Mouse (Mus musculus) embryonic facial prominence, embryonic 12.5 days (tissue): ENCODE results near the gene Apol7a. TPM values are rescaled to one million over a fixed set of nuclear protein-coding genes. Genes with fewer than 3 reads are reported as not detected.

Experiments
- ATAC-seq: fragments of 200-750 bp; cut with Nextera tagmentation; 2 replicates; pipeline ENCODE4 v1.8.0; 2017; ENCODE audit not compliant: insufficient number of reproducible peaks, insufficient read depth, low FRiP score, low TSS enrichment
- H3K27ac ChIP-seq: fragments of 300-500 bp; sonication (generic); 2 replicates; pipeline ENCODE4 v1.5.1; 2016; ENCODE audit warnings: mild to moderate bottlenecking
- H3K27me3 ChIP-seq: fragments of 300-500 bp; sonication (generic); 2 replicates; pipeline ENCODE4 v1.6.1; 2016; ENCODE audit warnings: mild to moderate bottlenecking, moderate library complexity
- H3K36me3 ChIP-seq: fragments of 300-500 bp; sonication (generic); 2 replicates; pipeline ENCODE4 v1.6.1; 2016; ENCODE audit warnings: mild to moderate bottlenecking
- H3K4me1 ChIP-seq: fragments of 300-500 bp; sonication (generic); 2 replicates; pipeline ENCODE4 v1.6.1; 2016
- H3K4me2 ChIP-seq: fragments of 300-500 bp; sonication (generic); replicated peaks from 2 replicates; pipeline ENCODE4 v1.6.1; 2016; ENCODE audit warnings: mild to moderate bottlenecking, moderate library complexity
- H3K4me3 ChIP-seq: fragments of 300-500 bp; sonication (generic); 2 replicates; pipeline ENCODE4 v1.5.1; 2016; ENCODE audit warnings: mild to moderate bottlenecking
- H3K9ac ChIP-seq: fragments of 300-500 bp; sonication (generic); 2 replicates; pipeline ENCODE4 v1.6.1; 2016; ENCODE audit warnings: mild to moderate bottlenecking, moderate library complexity
- H3K9me3 ChIP-seq: fragments of 300-500 bp; sonication (generic); 2 replicates; pipeline ENCODE4 v1.6.1; 2016; ENCODE audit warnings: mild to moderate bottlenecking, moderate library complexity
- WGBS: fragments of 180-500 bp; shearing (Covaris S2); methylation state at CpG from one replicate; pipeline ENCODE4 v1.1.7; 2016; 5-methylcytosine and 5-hydroxymethylcytosine counted together
- polyA plus RNA-seq: library from polyadenylated mRNA; unstranded; fragments of >200 nt; fragmentation: Nextera tagmentation; extraction: Ambion mirVana; gene quantifications from 2 replicates; pipeline ENCODE4 v1.2.1, GENCODE M21; 2016

The Apol7a gene
- polyA plus RNA-seq, 1 experiment from 2014 or later, result not detected

DNA sequence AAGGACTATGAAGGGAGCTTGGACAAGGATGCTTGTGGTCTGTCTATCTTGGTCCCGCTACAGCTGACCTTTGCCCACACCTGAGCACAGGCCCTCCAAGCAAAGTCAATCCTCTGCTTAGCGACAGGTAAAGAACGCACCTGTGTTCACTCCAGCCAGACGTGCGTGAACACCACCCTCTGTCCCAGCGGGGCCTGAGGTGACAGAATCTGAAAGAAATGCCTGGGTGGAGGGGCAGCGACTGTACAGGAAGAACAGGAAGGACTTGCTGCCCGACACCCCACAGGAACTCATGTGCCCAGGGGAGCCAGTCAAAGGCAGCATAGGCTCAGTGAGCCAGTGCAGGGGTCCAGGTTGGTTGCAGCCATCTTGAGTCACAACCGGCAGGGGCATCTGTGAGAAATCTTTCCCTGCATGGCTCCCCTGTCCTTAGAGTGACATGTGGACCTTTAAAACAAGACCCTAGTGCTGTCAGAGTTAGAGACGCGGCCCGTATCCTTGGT lies 30.0 kb downstream of the Apol7a start:
- H3K36me3 ChIP-seq, result no peaks in the 10 kb centered on the region
- no peaks in the 10 kb centered on the region for H3K9me3 ChIP-seq
- no peak overlapping the region for H3K9ac ChIP-seq
- whole genome bisulfite sequencing, result 78% methylated on average over 12 of the region's 12 CpGs
- peaks cover 34% of the 10 kb centered on the region for H3K4me1 ChIP-seq
- H3K27ac ChIP-seq, result 0 out of 2 replicates have a peak overlapping the region, but pooled peaks have one; percentile 99
- no peaks in the 10 kb centered on the region for H3K27me3 ChIP-seq
- 0 out of 2 replicates have a peak overlapping the region, but pooled peaks have one; percentile 40 for H3K4me2 ChIP-seq
- no peak overlapping the region for H3K4me3 ChIP-seq
- ATAC-seq, result no peak

DNA sequence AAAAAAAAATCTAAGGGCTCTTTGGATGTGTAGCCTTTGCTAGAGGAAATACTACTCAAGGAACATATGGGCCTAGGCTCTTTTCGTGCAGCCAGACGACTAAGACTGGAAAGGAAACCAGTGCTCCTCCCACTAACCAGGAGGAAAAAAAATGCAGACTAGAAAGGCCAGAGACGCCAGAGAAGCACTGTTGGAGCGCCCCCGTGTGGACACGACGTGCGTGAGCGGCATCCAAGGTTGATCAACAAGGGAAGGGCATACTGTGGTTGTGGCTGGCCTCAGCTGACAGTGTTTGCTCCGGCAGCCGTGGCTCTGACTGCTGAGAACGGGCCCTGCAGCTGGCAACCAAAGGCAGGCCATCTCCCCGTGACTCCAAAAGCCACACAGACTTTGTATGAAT lies 30.8 kb downstream of the Apol7a start:
- Histone ChIP-seq H3K9me3 (no peaks in the 10 kb centered on the region), H3K4me2 (peak overlapping the region; percentile 40), H3K27ac (peak overlapping the region; percentile 99), H3K4me3 (0 out of 2 replicates have a peak overlapping the region, but pooled peaks have one; percentile 14), H3K4me1 (peaks cover 41% of the 10 kb centered on the region), H3K9ac (peak overlapping the region; percentile 38; the same call in 1 of the 2 replicates), H3K27me3 (no peaks in the 10 kb centered on the region), H3K36me3 (no peaks in the 10 kb centered on the region)
- no peak for ATAC-seq
- WGBS, result under 1% methylated on average over 13 of the region's 13 CpGs

DNA sequence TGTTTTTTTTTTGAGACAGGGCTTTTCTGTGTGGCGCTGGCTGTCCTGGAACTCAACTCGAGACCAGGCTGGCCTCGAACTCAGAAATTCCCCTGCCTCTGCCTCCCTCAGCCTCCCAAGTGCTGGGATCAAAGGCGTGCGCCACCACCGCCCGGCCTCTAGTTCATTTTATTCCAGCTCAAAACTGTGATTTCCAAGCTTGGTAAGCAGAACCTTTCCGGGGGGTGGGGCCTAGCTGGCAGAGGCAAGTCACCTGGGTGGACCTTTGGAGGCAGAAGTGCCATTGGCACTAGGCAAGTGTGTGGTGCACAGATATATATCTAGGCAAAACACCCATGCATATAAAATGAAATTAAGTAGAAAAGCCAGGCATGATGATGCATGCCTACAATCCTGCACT lies 31.4 kb downstream of the Apol7a start:
- Histone ChIP-seq H3K4me2 (no peak overlapping the region; the same call in 1 of the 2 replicates), H3K27ac (peak overlapping the region; percentile 99), H3K4me1 (peaks cover 47% of the 10 kb centered on the region), H3K27me3 (no peaks in the 10 kb centered on the region), H3K9me3 (no peaks in the 10 kb centered on the region), H3K36me3 (no peaks in the 10 kb centered on the region), H3K9ac (no peak overlapping the region), H3K4me3 (no peak overlapping the region)
- 35% methylated on average over 8 of the region's 8 CpGs for WGBS
- ATAC-seq, result no peak

DNA sequence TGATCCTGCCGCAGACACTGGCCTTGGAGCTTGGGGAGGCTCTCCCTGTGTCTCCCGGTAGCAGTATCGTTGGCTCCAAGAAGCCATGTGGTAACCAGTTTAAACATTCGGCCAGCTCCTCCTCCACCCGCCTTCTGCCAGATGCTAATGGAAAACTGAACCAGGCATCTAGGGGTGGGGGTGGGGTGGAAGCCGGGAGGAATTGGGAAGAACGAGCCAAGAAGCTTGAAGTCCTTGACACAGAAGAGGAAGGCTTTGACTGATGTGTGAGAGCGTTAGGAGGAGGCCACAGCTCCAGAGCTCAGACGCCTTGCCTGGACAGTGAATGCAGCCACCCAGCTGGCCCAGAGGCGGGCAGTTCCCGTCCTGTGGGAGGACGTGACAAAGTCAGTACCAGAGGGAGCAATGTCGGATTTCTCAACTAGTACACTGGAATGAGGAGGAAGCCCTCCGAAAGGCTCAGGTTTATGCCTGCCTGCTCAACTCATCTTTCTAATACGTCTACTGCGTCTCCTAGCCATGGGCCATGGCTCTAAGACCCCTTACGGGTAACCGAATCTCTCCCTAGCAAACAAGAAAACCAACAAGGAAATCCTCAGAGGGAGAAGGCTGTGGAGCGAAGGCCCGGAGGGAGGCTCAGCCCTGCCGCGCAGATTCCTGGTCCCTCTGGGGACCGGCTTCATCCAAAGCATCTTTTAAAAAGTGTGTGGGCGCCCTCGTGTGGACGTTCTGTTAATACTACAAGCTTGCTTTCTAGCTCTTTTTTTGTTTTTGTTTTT lies 32.0 kb downstream of the Apol7a start:
- Histone ChIP-seq H3K27ac (peak overlapping the region; percentile 99), H3K4me3 (peak overlapping the region; percentile 30), H3K36me3 (no peaks in the 10 kb centered on the region), H3K27me3 (no peaks in the 10 kb centered on the region), H3K9ac (peak overlapping the region; percentile 56), H3K9me3 (no peaks in the 10 kb centered on the region), H3K4me1 (peaks cover 53% of the 10 kb centered on the region), H3K4me2 (peak overlapping the region; percentile 56)
- peak; percentile 62; the same call in 1 of the 2 replicates for ATAC-seq
- WGBS, result under 1% methylated on average over 26 of the region's 26 CpGs

DNA sequence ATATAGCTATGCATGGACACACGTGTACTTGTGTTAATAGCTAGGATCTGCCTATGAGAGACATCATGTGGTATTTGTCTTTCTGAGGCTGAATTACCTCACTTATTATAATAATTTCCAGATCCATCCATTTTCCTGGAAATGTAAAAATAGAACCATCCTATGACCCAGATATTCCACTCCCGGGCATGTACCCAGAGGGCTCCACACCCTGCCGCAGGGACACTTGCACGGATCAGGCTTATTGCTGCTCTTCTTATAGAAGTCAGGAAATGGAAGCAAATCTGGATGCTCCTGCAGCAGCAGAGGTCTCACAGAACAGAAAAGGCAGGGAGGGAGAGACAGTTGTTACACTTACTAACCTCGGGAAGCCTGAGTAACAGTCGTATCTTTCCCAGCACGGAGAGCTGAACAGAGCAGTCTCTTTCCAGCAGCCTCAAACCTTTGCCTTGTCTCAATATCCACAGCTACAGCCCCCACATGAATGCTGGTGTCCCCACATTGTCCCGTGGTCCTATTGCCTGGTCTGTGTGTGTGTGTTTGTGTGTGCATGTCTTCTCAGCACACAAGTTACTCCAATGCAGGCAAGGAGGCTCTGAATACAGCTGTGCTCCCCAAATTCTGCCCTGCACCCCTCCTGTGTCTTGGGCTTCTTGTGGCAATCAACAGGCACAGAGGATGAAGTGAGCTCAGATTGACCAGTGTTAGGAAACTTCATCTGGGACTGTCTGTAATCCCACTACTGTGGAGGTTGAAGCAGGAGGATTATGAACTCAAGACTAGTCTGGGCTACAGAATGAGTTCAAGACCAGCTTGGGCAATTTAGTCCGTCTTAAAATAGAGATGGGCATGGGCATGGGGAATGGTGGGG lies 33.0 kb downstream of the Apol7a start:
- H3K4me2 ChIP-seq, result peak overlapping the region; percentile 56
- no peaks in the 10 kb centered on the region for H3K36me3 ChIP-seq
- ATAC-seq, result no peak
- 21% methylated on average over 9 of the region's 9 CpGs for WGBS
- peak overlapping the region; percentile 32; the same call in 1 of the 2 replicates for H3K9ac ChIP-seq
- peaks cover 60% of the 10 kb centered on the region for H3K4me1 ChIP-seq
- H3K4me3 ChIP-seq, result no peak overlapping the region
- no peaks in the 10 kb centered on the region for H3K9me3 ChIP-seq
- H3K27me3 ChIP-seq, result no peaks in the 10 kb centered on the region
- peak overlapping the region; percentile 99 for H3K27ac ChIP-seq

DNA sequence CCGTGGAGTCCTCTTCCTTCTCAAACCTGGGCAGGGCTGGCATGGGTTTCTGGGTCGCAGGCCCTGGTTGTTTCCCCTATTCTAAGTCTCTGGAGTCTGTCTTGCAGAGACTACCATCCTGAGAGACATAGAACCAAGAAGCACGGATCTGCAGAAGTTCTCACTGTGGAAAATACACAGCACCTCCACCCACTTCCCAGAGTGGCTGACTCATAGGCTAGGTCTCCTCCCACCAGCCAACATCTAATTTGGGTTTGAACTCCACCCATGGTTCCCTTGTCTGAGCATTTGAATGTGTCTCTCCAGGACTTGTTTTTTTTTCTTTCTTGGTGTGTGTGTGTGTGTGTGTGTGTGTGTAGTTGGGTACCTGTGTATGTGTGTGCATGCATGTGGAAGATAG lies 34.9 kb downstream of the Apol7a start:
- ATAC-seq, result no peak
- H3K9ac ChIP-seq, result no peak overlapping the region
- WGBS, result 71% methylated on average over 3 of the region's 3 CpGs
- H3K4me1 ChIP-seq, result peaks cover 69% of the 10 kb centered on the region
- no peaks in the 10 kb centered on the region for H3K36me3 ChIP-seq
- no peak overlapping the region for H3K4me2 ChIP-seq
- no peak overlapping the region for H3K4me3 ChIP-seq
- no peaks in the 10 kb centered on the region for H3K27me3 ChIP-seq
- no peaks in the 10 kb centered on the region for H3K9me3 ChIP-seq
- H3K27ac ChIP-seq, result peak overlapping the region; percentile 81

DNA sequence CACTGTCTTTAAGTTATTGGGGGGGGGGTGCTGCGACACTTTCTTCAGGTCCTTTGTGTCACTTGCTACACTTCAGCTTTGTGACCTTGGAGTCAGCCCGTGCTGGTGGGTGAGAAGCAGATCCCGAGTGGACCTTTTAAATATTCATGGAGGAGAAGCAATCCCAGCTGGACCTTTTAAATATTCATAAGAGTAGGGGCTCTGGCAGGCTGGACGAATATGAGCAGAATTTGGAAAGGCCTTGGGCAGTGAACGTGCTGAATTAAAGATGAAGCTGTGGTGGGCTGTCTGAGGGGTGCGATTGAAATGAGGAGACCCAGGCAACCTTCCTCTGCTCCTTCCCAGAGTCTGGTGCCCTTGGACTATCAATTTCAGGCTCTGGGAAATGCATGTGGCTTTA lies 35.3 kb downstream of the Apol7a start:
- H3K9ac ChIP-seq, result no peak overlapping the region
- H3K27me3 ChIP-seq, result no peaks in the 10 kb centered on the region
- no peaks in the 10 kb centered on the region for H3K9me3 ChIP-seq
- peak overlapping the region; percentile 81 for H3K27ac ChIP-seq
- H3K36me3 ChIP-seq, result no peaks in the 10 kb centered on the region
- H3K4me2 ChIP-seq, result 0 out of 2 replicates have a peak overlapping the region, but pooled peaks have one; percentile 7
- peaks cover 72% of the 10 kb centered on the region for H3K4me1 ChIP-seq
- 40% methylated on average over 6 of the region's 6 CpGs for WGBS
- ATAC-seq, result no peak
- H3K4me3 ChIP-seq, result no peak overlapping the region

DNA sequence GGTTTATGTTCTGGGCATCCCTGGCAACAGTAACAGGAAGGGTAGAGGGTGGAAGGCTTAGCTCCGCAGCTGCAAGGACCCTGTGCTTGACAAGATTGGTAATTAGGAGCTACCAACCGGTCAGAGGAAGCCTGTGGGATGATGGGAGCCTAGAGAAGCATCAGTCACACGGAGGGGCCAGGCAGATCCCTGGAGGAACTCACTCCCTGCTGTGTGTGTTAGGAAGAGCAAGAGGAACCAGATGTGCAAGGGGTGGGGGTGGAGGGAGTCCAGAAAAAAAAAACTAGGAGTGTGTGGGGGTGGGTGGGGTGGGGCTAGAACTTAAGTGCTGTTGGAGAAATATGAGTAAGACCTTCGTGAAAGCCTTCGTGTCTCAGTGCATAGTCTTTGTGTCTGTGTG lies 36.0 kb downstream of the Apol7a start:
- peaks cover 72% of the 10 kb centered on the region for H3K4me1 ChIP-seq
- 0 out of 2 replicates have a peak overlapping the region, but pooled peaks have one; percentile 7 for H3K4me2 ChIP-seq
- H3K27me3 ChIP-seq, result no peaks in the 10 kb centered on the region
- H3K36me3 ChIP-seq, result no peaks in the 10 kb centered on the region
- 11% methylated on average over 5 of the region's 5 CpGs for WGBS
- H3K4me3 ChIP-seq, result no peak overlapping the region
- no peaks in the 10 kb centered on the region for H3K9me3 ChIP-seq
- no peak for ATAC-seq
- H3K9ac ChIP-seq, result no peak overlapping the region
- peak overlapping the region; percentile 81 for H3K27ac ChIP-seq

DNA sequence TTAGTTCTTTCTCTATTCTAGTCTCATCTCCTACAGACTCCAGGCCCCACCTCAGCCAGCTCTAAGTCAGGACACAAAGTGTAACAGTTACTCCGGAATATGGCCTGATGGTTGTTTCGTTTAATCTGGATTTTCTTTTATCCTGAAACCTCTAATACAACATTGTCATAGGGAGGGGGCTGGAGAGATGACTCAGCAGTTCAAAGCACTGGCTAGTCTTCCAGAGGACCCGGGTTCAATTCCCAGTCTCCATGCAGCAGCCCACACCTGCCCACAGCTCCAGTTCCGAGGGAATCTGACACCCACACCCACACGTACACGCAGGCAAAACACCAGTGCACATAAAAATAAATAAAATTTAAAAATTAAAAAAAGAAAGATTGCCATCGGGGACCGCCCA lies 39.0 kb downstream of the Apol7a start:
- peaks cover 73% of the 10 kb centered on the region for H3K4me1 ChIP-seq
- no peak for ATAC-seq
- no peak overlapping the region for H3K4me2 ChIP-seq
- peak overlapping the region; percentile 95; the same call in 1 of the 2 replicates for H3K27ac ChIP-seq
- H3K9ac ChIP-seq, result no peak overlapping the region
- H3K27me3 ChIP-seq, result no peaks in the 10 kb centered on the region
- 88% methylated on average over 8 of the region's 8 CpGs for WGBS
- H3K4me3 ChIP-seq, result no peak overlapping the region
- no peaks in the 10 kb centered on the region for H3K9me3 ChIP-seq
- H3K36me3 ChIP-seq, result no peaks in the 10 kb centered on the region

DNA sequence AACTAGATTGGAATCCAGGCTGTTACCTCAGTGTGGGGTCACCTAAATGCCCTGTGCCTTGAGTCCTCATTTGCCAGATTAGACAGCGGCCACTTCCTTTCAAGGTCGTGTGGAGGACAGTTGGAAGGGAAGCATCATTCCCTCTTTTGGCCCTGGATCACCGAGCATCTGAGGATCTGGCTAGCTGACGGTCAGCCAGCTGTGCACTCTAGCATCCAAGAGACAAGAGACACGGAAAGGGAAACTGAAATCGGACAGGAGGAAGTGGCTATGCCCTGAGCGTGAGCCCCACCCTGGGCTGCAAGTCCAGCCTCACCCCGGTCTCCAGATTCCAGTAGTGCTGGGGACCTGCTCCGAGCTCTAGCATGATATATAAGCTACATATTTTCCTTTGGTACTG lies 39.4 kb downstream of the Apol7a start:
- ATAC-seq, result no peak
- H3K9ac ChIP-seq, result peak overlapping the region; percentile 52; the same call in 1 of the 2 replicates

DNA sequence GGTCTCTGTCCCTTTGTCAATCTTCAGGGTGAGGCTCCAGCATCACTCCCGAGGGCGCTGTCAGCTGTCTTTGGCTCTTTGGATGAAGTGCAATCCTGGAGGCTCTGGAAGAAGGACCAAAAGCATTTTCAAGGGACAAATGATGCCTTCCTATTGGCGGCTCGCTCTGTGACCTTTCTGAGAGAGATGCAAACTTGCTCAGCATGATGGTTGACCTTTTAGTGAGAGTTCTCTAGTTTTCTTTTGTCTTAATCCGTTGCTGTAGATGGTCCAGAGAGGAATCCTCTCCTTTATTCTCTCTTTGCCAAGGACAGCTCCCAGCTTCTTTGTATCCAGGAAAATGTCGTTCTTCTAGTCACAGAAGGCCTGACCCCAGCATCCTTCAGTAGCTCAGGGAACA lies 39.8 kb downstream of the Apol7a start:
- H3K9me3 ChIP-seq, result no peaks in the 10 kb centered on the region
- no peak for ATAC-seq
- H3K4me2 ChIP-seq, result peak overlapping the region; percentile 46
- H3K9ac ChIP-seq, result peak overlapping the region; percentile 52
- no peaks in the 10 kb centered on the region for H3K36me3 ChIP-seq
- no peaks in the 10 kb centered on the region for H3K27me3 ChIP-seq
- peak overlapping the region; percentile 23 for H3K4me3 ChIP-seq
- H3K4me1 ChIP-seq, result peaks cover 76% of the 10 kb centered on the region
- peak overlapping the region; percentile 95 for H3K27ac ChIP-seq
- 18% methylated on average over 6 of the region's 6 CpGs for WGBS

More for the DNA sequence above, 39.4 kb downstream of the Apol7a start:
- H3K9me3 ChIP-seq, result no peaks in the 10 kb centered on the region
- peak overlapping the region; percentile 95 for H3K27ac ChIP-seq
- peaks cover 75% of the 10 kb centered on the region for H3K4me1 ChIP-seq
- H3K4me2 ChIP-seq, result no peak overlapping the region
- H3K27me3 ChIP-seq, result no peaks in the 10 kb centered on the region
- 51% methylated on average over 9 of the region's 9 CpGs for WGBS
- H3K4me3 ChIP-seq, result no peak overlapping the region
- H3K36me3 ChIP-seq, result no peaks in the 10 kb centered on the region
